Mouse (Mus musculus): ENCODE data around the gene Olfr143.

The Olfr143 gene

GRCm38 (mm10) chr9:38252474-38252873, at the start of gene Olfr143:
Gene Olfr143, plus strand, starts transcription at chr9:38252774.
- CTCF ChIA-PET = no interaction called here

DNA sequence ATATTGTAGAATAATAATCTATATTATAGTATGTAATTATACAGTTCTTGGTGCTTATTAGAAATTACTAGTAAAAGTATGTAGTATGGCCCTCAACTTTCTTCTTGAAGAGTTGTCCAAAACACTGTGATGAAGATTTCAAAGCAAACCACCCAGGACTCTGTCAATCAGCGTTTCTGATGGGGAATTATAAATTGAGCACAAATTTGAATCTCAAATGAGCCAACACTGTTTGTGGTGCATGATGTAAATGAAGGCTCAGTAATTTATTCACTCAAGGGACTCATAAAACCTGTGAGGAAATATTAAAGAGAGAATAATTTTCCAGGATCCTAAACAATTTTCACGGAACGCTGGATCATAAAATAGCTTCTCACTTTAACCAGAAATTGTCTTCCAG, 44.5 kb upstream of the Olfr143 start, which contains the start of gene Olfr893:
Gene Olfr893 (plus strand): TSS at position 301 of the 400 bp plus-strand sequence.
- CTCF ChIA-PET = no interaction called here

DNA sequence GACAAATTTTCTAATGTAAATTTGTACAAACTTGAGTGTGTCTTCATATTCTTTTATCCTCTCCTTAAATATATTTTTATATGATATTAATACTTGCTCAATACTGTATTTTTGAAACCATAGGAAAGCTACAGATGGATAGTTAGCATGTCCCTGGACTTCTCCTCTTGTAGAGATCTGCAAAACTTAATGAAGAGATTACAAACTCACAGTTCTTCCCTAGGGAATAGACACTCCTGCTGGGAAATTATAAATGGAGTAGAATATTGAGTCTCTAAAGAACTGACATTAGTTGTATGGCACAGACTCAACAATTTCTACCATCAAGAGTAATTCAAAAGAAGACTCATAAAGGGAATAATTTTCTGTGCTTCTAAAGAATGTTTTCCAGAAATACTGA, 34.8 kb upstream of the Olfr143 start, which contains the start of gene Olfr894:
Gene Olfr894 (plus strand): TSS at position 301 of the 400 bp plus-strand sequence.
- CTCF ChIA-PET = no interaction called here

GRCm38 (mm10) chr9:38267551-38267950, 15.0 kb downstream of the Olfr143 start, which contains the start of gene Olfr895:
Gene Olfr895, plus strand, starts transcription at chr9:38267851.
- CTCF ChIA-PET = no interaction called here

DNA sequence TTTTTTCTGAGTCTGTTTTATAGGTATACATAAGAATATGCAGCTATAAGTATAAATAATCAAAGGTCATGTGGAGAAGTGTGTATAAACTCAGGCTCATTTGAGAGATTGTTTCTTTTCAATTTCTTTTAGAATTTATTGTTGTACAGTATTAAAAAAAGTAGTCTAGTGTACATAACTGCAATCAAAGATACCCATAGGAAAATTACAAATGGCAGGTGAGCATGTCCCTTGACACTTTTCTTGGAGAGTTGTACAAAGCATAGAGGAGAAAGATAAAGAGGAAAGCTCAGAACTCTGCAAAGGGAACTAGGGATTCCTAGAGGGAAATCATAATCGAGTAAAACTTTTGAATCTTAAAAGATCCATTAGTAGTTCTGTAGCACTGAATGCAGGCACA, 38.2 kb downstream of the Olfr143 start, which contains the start of gene Olfr896-ps1:
Gene Olfr896-ps1 (plus strand): TSS at position 301 of the 400 bp plus-strand sequence.
- CTCF ChIA-PET = no interaction called here

Data from spleen, embryonic (tissue).